Mouse (Mus musculus) frontal cortex, adult 2 months (tissue): ENCODE results near the gene Alg12. TPM values are rescaled to one million over a fixed set of nuclear protein-coding genes. Genes with fewer than 3 reads are reported as not detected.
"Not testable (repeated sequence)": the region's sequence is repeated elsewhere in the genome, so short reads cannot be mapped to it uniquely, and the experiment has no call there.

Experiments
- DNase-seq, 2 experiments: peaks; one replicate each; pipeline ENCODE4 v3.0.0; 2022; ENCODE audit warnings: low spot score in 1 of 2; ENCODE audit errors: extremely low spot score in 1 of 2
- polyA plus RNA-seq: library from polyadenylated mRNA; depleted of rRNA; stranded (reverse); fragments of >200 nt; gene quantifications from 2 replicates; pipeline ENCODE4 v1.2.3, GENCODE M21; 2012

Gene Alg12
- polyA plus RNA-seq, 1 experiment, result 15.3 TPM

DNA sequence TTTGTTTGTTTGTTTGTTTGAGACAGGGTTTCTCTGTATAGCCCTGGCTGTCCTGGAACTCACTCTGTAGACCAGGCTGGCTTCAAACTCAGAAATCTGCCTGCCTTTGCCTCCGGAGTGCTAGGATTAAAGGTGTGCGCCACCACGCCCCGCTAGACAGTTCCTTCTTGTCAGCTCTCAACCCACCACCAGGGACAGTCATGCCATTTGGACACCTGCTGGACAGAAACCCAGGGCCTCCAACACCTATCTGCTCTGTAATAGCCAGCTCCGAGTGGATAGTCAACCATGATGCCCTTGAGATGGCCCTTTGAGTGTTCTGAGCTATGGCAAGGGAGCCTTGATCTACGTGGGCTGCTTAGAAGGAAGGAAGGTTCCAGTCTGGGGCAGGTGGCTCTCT, 16.9 kb upstream of the Alg12 start:
- no peak for DNase-seq

DNA sequence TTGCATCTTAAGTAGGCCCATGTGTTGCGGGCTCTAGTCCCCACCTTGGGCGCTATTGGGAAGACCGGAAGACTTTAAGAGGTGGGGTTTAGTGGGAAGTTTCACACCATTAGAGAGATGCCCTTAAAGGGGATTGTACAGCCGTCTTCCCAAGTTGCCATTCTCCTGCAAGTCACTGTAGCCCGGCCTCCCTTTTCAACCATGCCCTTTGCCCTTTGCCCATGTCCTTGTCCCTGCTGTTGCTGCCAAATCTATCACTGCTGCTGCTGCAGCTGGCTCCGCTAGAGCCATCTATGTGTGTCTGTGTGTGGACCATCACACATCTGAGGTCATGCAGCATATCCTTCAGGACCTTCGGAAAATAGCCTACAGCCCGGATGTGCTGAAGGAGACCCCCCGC, 13.4 kb upstream of the Alg12 start:
- no peak for DNase-seq

DNA sequence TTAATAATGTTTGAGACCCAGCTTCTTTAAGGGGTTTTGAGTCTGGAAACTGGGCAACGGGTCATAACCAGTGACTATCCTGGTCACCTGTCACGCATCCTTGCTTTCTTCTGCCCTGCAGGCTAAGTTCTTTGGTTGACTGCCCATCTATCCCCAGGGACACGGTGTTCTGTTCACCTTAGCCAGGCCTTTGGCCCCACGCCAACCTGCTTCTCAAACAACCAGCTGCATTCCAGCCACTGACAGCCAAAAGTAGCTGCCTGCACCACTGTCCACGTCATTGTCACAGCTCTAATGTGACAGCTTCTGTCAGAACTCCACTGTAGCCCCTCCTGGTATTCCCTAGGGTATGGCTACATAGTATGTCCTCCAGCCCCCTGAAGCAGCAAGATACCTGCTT, 12.4 kb upstream of the Alg12 start:
- no peak for DNase-seq

DNA sequence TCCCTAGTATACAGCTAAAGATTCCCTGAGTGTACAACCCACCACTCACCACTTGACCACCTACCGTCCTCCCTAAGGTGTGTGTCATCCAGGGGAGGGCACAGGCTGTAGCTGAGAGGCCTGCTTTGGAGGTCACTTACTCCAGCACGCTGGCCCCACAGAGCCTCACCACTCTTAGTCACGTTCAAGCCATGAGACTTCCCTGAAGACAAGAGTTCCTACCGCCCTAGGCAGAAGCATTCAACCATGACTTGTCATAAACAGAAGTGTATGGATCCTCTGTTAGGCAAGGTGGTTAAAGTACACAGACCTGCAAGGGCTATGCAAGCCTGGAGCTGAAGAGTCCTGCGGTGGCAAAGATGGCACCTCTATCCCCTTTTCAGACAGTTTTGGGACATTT, 11.6 kb upstream of the Alg12 start:
- DNase-seq, result no peak

DNA sequence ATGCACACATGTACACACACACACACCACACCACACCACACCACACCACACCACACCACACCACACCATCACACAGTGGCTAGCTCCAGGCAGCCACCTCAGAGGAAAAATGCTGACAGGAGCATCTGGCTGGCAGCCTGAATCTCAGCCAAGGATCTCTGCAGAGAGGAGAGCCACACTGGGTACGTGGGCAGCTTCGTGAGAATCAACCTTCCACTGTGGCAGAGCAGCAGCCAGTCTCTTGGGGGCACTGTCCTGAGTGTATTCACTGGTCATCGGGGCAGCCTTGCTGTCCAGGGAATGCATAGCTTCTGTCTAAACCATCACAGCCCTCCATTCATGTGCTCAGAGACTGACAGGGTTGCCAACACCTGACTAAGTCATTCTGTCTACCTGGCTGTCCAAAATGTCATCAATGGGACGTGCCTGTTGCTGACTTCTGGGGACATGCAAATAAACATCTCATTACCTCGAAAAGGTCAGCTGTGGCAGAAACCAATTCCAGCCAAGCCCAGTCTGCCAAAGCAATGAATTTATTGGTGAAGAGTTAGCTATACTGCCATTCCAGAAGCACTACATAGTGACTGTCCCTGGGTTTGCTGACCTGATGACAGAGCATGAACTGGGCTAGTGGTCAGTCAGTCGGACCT, 10.8 kb upstream of the Alg12 start:
- DNase-seq, result peak in 1 of 2 experiments; percentile 60

DNA sequence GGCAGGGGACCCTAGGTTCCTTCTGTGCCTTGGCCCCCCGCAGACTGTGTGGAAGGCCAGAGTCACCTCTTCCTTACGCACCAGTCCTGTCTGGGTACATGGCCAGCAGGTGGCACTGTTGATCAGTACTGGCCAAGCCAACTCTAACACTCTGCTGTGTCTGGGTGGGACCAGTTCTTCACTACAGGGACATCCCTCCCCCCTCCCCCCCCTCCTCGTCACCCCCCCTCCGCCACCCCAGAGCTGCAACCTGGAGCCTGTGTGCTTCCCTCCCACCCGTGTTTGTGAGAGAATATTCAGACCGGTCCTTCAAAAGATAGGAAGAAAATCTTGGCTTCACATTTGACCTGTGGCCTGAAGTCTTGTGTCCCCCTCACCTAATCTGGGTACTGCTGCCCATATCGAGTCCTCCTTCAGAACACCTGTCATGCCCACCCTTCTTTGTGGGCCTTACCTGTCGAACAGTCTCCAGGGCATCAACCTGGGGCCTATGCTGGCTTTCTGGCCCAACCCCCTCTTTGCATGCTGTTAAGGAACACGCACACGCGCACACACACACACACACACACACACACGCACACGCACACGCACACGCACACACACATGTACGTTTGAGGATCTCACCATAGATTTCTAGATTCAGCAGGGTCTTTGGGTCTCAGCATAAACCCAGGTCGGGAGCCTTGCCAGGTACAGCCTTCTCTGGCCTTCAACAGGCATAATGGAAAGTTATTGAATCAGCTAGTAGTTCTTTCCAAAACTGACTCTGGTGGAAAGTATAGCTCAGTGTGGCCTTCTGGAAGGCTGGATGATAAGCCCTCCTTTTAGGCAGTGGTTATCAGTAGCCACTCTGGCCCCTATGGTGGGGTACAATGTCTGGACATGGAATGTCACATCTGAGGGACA, 9.9 kb upstream of the Alg12 start:
- peak in 1 of 2 experiments; percentile 94 for DNase-seq

DNA sequence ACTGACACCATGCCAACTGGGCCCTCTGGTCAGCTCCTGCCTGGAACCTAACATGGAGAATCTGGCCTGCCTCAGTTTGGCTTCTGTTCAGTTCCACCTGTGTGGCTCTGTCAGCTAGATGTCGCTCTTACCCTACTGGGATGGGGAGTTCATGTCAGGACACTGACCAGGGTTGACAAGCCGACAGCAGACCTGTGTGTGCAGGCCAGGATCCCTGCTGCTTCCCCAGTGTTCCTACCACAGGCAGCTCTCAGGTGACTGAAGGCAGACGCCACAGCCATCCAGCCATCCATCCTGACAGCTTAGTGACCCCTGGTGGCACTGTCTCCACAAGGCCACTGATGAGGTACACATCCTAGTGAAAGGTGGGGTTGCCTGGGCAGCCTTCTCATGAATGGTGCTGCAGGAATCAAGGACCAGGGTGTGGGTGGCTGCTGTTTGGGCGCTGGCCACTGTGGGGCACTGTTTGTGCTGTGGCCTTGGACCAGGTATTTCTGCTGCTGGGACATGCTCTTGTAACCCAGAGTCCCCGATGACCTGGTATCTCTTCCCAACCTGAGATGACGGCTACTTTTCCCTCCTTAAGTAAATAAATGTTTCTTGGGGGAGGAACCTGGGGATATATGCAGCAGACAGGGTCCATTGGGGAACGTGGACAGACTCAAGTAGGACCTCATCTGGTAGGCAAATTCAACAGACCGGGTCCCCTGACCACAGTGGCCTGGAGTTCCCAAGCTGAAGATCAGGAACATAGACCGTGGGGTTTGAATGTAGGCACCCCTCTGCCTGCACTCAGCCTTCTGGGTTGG, 9.1 kb upstream of the Alg12 start:
- DNase-seq, result peak in 1 of 2 experiments; percentile 42

DNA sequence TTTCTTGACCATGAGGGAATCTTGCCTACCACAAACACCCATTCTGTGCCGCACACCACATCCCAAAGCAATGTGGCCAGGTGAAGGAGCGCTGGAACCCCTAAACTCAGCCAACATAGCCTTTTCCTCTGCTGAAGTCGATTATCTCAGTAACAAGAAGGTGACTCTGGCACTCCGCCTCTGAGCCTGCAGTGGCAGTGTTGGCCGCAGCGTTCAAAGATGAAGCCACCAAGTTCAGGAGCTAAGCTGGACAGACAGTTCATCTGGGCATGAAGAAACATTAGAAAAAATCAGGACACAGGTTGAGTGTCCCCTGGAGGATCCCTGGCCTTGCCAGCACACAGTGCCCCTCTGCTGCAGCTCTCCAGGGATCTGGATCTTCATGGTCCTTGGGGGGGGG, 8.3 kb upstream of the Alg12 start:
- no peak for DNase-seq

DNA sequence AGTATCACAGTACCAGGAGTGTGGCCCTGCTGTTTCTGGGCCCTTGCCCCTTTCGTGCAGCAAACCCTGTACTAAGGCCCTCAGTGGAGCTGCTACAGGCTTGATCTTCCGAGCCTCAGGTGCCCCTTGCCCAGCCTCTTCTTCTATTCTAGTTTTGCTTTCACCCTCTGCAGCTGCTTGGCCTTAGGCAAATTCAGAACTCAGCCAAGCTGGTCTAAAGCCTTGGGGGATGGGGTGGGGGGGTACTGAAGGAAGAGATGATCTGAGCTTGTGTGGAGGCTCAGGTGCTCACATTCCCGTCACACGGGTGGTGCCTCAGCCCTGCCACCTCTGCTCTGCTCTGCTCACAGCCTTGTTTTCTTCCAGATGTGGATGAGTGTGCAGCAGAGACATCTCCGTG, 4.3 kb upstream of the Alg12 start:
- DNase-seq, result no peak

DNA sequence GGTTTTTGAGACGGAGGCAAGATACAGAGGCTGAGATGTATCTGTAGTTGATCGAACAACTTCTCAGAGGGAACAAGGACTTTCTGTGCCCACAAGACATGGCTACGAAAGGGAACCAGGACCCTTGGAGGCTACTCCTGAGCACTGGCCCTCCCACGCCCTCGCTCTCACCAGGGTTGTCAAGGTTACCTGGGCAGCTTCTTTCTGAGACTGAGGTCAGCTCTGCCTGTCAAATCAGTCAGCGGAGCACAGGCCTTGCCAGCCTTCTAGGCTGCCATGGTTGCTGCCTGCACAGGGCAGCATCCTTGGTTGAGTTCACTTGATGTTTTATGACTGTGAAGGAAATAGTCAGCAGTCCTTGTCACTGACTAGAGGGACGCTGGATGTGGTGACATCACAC, 3.4 kb upstream of the Alg12 start:
- DNase-seq, result no peak

DNA sequence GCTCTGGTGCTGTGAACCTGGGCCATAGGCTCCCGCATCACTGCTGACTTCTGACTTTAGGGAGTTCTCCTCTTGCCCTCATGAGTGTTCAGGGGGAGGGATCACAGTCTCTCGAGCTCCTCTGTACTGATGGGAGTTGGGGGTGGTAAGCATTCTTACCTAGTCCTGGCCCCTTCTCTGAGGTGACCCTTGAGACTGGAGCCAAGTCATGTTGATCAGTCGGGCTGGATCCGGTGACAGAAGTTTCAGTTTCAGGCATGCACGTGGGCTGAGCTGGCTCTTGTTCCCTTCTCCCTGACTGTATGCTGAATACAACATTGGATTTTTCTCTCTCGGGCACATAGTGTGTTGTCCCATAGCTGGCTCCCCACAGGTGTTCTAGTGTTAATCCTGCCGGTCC, 2.3 kb upstream of the Alg12 start:
- DNase-seq, result no peak

DNA sequence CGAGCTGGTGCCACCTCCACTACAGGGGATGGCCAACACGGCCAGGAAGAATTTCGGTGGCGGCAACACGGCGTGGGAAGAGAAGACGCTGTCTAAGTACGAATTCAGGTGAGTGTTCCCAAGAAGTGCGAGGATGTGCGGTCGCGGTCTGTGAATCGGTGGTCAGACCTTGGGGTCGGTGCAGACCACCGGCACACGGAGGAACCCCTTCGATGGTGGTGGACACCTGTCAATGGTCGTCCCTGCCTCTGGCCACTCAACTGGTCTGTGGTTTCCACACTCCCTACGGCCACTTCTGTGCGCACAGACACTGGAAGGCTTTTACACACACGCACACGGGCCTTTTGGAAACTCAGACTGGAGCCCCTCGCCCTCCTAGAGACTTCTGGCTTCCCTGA, 787 bp upstream of the Alg12 start:
- DNase-seq, result no peak

DNA sequence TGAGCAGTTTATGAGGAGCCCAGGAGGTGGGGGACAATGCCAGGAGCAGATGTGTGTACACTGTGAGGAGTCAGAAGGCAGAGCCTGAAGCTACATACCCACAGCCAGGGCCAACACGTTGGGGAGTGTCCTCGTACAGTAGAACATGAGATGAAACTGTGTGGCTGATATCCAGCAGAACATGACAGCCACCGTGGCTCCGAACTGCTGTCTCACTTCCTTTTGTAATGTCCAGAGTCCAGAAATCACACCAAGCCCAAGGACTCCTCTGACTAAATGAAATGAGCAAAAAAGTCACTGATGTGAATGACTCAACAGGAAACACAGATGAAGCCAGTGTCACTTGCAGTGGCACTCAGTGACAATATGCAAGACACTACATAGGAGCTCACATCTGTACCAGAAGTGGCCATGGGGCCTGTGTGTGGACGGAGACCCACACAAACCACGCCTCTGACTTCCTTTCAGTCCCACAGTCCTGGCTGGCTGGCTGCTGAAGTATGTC, 3.9 kb downstream of the Alg12 start:
- DNase-seq, result no peak

DNA sequence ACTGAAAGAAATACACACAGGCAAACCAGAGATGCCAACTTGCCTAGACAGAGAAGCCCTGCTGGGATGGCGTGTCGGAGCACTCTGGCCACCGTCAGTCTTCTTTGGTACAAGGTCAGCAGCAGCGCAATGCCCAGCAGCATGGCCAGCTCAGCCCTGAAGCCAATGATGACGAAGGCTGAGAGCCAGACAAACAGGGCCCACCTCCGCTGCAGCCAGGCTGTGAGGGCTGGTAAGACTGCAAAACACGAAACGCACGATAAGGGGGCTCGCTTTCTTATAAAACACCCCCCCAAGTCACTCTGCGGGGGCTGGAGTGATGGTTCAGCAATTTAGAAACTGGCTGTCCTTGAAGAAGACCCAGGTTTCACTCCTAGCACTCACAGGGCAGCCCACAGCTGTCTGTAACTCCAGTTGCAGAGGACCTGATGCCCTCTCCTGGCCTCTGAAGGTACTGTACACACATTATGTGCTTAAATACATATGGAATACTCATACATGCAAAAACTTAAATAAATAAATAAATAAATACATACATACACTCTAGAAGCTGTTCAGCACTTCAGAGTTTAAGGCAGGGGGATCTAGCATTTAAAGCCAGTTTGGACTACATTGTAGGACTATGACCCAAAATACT, 4.6 kb downstream of the Alg12 start:
- no peak for DNase-seq

DNA sequence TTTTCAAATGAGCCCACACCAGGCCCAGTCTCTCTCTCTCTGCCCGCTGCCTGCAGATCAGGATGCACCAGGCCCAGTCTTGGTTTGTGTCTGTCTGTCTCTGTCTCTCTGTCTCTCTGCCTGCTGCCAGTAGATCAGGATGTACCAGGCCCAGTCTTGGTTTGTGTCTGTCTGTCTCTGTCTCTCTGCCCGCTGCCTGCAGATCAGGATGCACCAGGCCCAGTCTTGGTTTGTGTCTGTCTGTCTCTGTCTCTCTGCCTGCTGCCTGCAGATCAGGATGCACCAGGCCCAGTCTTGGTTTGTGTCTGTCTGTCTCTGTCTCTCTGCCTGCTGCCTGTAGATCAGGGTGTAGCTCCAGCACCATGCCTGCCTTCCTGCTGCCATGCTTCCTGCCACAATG, 5.2 kb downstream of the Alg12 start:
- not testable (repeated sequence) for DNase-seq

DNA sequence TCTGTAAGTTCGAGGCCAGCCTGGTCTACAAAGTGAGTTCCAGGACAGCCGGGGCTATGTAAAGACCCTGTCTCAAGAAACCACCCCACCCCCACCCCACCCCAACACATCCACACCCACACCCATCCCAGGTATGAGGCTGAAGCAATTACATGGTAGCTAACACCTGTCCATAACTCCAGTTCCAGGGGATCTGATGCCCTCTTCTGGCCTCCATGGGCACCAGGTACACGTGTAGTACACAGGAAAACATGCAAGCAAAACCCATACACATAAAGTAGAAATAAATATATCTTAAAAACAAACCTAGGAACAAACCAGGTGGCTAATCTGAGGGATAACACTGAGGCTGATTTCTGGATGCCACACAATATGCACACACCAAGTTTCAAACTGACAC, 5.9 kb downstream of the Alg12 start:
- no peak for DNase-seq

DNA sequence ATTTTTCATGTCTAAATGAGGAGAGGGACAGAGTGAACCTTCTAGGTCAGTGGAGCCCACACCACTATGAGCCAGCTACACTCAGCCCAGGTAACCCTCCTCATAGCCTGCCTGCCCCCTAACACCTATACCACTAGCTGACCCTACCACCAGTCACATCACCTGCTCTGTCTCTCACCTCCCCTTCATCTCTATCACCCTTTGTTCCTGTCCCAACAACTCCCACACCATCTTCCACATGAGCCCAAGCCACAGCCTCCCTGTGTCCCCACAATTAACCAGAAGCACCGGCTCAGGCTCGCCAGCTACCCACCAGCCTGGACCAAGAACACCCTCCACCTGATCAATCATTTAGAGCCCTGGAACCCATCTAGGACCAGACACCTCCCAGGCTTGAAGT, 8.7 kb downstream of the Alg12 start:
- DNase-seq, result no peak

DNA sequence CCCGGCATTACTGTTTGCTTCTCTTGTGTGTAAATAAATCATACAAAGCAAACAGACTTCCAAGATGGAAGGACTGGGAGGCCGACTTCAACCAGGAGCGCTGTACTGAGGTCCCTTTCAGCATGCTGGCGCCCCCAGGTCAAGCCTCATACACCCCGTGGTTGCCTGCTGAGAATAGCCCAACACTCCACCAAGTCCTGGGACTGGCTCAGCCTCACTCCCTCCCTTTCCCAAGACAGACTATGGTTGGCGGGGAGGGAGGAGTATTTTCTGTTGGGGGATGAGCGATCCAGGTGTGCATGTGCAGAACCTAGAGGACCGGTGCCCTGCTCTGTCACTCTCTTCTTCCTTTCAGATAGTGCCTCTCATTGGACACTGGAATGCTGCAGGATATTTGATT, 11.0 kb downstream of the Alg12 start:
- no peak for DNase-seq

DNA sequence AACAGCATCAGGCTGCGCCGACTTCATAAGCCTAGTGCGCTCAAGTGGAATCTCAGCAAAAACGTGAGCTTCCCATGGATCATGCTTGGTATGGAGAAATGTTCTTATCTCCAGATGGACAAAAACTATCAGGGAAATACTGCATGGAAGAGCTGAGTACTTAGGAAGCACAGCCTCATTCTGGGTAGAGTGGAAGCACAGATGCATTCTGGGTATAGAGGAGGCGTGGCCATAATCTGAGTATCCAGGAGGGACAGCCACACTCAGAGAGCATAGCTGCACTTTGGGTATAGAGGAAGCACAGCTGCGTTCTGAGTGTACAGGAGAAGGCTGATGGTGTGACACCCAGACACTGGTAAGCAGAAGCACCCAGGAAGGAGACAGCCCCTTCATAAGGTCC, 16.8 kb downstream of the Alg12 start:
- no peak for DNase-seq

DNA sequence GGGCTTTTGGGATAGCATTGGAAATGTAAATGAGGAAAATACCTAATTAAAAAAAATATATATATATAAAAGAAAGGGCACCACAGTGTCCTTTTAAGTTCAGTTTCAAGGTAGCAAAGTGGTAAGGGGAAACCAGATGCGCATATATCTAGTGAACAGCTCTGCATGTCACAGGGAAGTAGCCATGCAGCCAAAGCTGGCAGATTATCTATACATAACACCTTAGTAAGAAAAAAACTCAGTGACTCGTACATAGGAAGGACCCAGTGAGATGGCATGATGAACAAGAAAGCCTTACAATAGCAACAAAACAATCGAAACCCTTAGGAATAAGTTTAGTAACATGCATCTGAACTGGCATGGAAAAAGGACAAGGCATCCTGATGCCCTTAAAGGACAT, 17.2 kb downstream of the Alg12 start:
- DNase-seq, result no peak

DNA sequence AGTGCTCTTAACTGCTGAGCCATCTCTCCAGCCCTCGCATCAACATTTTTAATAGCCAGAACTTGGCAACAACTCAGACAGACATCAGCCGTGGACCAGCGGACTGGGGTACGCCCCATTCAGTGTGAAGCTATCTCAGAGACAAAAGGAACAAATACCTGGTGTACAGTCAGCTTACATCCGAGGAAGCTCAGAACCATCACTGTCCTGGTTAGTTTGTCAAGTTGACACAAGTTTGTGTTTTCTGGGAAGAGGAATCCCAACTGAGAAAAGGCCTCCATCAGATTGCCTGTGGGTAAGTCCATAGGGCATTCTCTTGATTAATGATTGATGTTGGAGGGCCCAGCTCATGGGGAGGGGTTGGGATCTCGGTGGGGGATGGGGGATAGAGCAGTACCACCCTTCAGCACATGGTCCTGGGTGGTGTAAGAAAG, 18.2 kb downstream of the Alg12 start:
- no peak for DNase-seq
